Mouse (Mus musculus): ENCODE results near the gene Fnbp1. TPM values are rescaled to one million over a fixed set of nuclear protein-coding genes. Genes with fewer than 3 reads are reported as not detected.

Gene Fnbp1
- polyA plus RNA-seq, 1 experiment from 2014 or later, result 34.1 TPM

GRCm38 (mm10) chr2:31133981-31134380 is 7.8 kb downstream of the Fnbp1 start:
- ATAC-seq (ENCODE audit: low FRiP score), result no peak
- 77% methylated on average over 4 of the region's 4 CpGs for whole genome bisulfite sequencing

GRCm38 (mm10) chr2:31132682-31133081 is 9.1 kb downstream of the Fnbp1 start:
- Histone ChIP-seq H3K4me2 (no peak overlapping the region), H3K27ac (replicated peaks) (no peak overlapping the region), H3K4me1 (peaks cover 26% of the 10 kb centered on the region; the same call in 1 of the 2 replicates), H3K9me3 (replicated peaks) (no peaks in the 10 kb centered on the region), H3K9ac (replicated peaks) (no peak overlapping the region), H3K27me3 (replicated peaks) (no peaks in the 10 kb centered on the region), H3K36me3 (no peaks in the 10 kb centered on the region), H3K4me3 (replicated peaks) (no peak overlapping the region)
- 60% methylated on average over 8 of the region's 8 CpGs for WGBS
- ATAC-seq (ENCODE audit: low FRiP score), result no peak

More at GRCm38 (mm10) chr2:31133981-31134380, 7.8 kb downstream of the Fnbp1 start:
- H3K27ac ChIP-seq (replicated peaks), result no peak overlapping the region
- no peak overlapping the region for H3K9ac ChIP-seq (replicated peaks)
- no peaks in the 10 kb centered on the region for H3K27me3 ChIP-seq (replicated peaks)
- no peaks in the 10 kb centered on the region for H3K9me3 ChIP-seq (replicated peaks)
- no peak overlapping the region for H3K4me3 ChIP-seq (replicated peaks)
- no peak overlapping the region for H3K4me2 ChIP-seq
- no peaks in the 10 kb centered on the region for H3K36me3 ChIP-seq
- peaks cover 26% of the 10 kb centered on the region; the same call in 1 of the 2 replicates for H3K4me1 ChIP-seq

DNA sequence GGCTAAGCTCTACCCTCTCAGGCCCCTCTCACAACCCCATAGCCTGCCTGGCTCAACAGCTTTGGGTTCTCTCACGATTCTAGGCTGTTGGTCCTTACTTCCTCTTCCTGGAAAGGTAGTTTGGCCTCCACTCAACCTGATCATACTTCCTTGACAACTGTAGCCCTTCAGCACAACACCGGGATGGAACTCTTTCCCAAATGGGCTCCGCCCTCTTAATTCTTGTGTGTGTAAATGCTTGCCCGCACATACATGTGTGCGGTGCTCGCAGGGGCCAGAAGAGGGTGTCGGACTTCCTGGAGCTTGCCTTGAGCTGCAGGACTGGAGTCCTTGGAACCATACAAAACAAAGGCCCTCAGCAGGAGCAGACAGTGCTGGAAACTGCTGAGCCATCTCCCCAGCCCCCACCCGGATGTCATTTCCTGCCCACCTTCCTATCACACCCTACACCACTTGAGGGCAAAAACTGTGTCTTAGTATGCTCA is 11.0 kb downstream of the Fnbp1 start:
- ATAC-seq (ENCODE audit: low FRiP score), result no peak

GRCm38 (mm10) chr2:31129742-31130518 is 11.9 kb downstream of the Fnbp1 start:
- 87% methylated on average over 14 of the region's 14 CpGs for WGBS
- no peak overlapping the region for H3K27ac ChIP-seq (replicated peaks)
- no peaks in the 10 kb centered on the region for H3K9me3 ChIP-seq (replicated peaks)
- no peak overlapping the region for H3K4me2 ChIP-seq
- H3K36me3 ChIP-seq, result no peaks in the 10 kb centered on the region
- H3K9ac ChIP-seq (replicated peaks), result no peak overlapping the region
- no peak for ATAC-seq (ENCODE audit: low FRiP score)
- H3K4me3 ChIP-seq (replicated peaks), result no peak overlapping the region
- peaks cover 25% of the 10 kb centered on the region for H3K4me1 ChIP-seq
- no peaks in the 10 kb centered on the region for H3K27me3 ChIP-seq (replicated peaks)

More for the DNA sequence above, 11.0 kb downstream of the Fnbp1 start:
- no peak overlapping the region for H3K9ac ChIP-seq (replicated peaks)
- H3K4me2 ChIP-seq, result no peak overlapping the region
- H3K4me3 ChIP-seq (replicated peaks), result no peak overlapping the region
- peaks cover 29% of the 10 kb centered on the region for H3K4me1 ChIP-seq
- 78% methylated on average over 8 of the region's 8 CpGs for WGBS
- no peaks in the 10 kb centered on the region for H3K27me3 ChIP-seq (replicated peaks)
- no peaks in the 10 kb centered on the region for H3K36me3 ChIP-seq
- H3K9me3 ChIP-seq (replicated peaks), result no peaks in the 10 kb centered on the region
- no peak overlapping the region for H3K27ac ChIP-seq (replicated peaks)

- 72% methylated on average over 4 of the region's 4 CpGs for WGBS
- no peak overlapping the region for H3K27ac ChIP-seq (replicated peaks)
- no peaks in the 10 kb centered on the region for H3K9me3 ChIP-seq (replicated peaks)
- no peak overlapping the region for H3K9ac ChIP-seq (replicated peaks)
- no peaks in the 10 kb centered on the region for H3K36me3 ChIP-seq
- no peak overlapping the region for H3K4me2 ChIP-seq
- no peak for ATAC-seq (ENCODE audit: low FRiP score)
- H3K4me1 ChIP-seq, result peaks cover 25% of the 10 kb centered on the region
- H3K4me3 ChIP-seq (replicated peaks), result no peak overlapping the region
- no peaks in the 10 kb centered on the region for H3K27me3 ChIP-seq (replicated peaks)
These were observed 13.9 kb downstream of the Fnbp1 start for GRCm38 (mm10) chr2:31127899-31128298.

- H3K4me2 ChIP-seq, result no peak overlapping the region
- WGBS, result 59% methylated on average over 7 of the region's 7 CpGs
- 0 out of 2 replicates have a peak, but pooled peaks have one; percentile 28 for ATAC-seq (ENCODE audit: low FRiP score)
- no peaks in the 10 kb centered on the region for H3K27me3 ChIP-seq (replicated peaks)
- no peak overlapping the region for H3K9ac ChIP-seq (replicated peaks)
- no peak overlapping the region for H3K4me3 ChIP-seq (replicated peaks)
- H3K9me3 ChIP-seq (replicated peaks), result no peaks in the 10 kb centered on the region
- no peaks in the 10 kb centered on the region for H3K36me3 ChIP-seq
- 0 out of 2 replicates have a peak overlapping the region, but pooled peaks have one; percentile 15 for H3K27ac ChIP-seq (replicated peaks)
- H3K4me1 ChIP-seq, result peaks cover 18% of the 10 kb centered on the region
These were observed 14.6 kb downstream of the Fnbp1 start for GRCm38 (mm10) chr2:31127219-31127618.

- Histone ChIP-seq H3K4me1 (peaks cover 14% of the 10 kb centered on the region), H3K4me3 (replicated peaks) (no peak overlapping the region), H3K9me3 (replicated peaks) (no peaks in the 10 kb centered on the region), H3K9ac (replicated peaks) (no peak overlapping the region), H3K4me2 (no peak overlapping the region), H3K36me3 (no peaks in the 10 kb centered on the region), H3K27ac (replicated peaks) (no peak overlapping the region), H3K27me3 (replicated peaks) (no peaks in the 10 kb centered on the region)
- ATAC-seq (ENCODE audit: low FRiP score), result no peak
- 77% methylated on average over 9 of the region's 9 CpGs for WGBS
These were observed 15.8 kb downstream of the Fnbp1 start for GRCm38 (mm10) chr2:31126048-31126447.

- WGBS, result 87% methylated on average over 7 of the region's 7 CpGs
- Histone ChIP-seq H3K27ac (replicated peaks) (no peak overlapping the region), H3K4me3 (replicated peaks) (no peak overlapping the region), H3K4me2 (no peak overlapping the region), H3K4me1 (peaks cover 13% of the 10 kb centered on the region), H3K9ac (replicated peaks) (no peak overlapping the region), H3K9me3 (replicated peaks) (no peaks in the 10 kb centered on the region), H3K27me3 (replicated peaks) (no peaks in the 10 kb centered on the region), H3K36me3 (no peaks in the 10 kb centered on the region)
- ATAC-seq (ENCODE audit: low FRiP score), result no peak
These were observed 16.7 kb downstream of the Fnbp1 start for GRCm38 (mm10) chr2:31125156-31125555.

GRCm38 (mm10) chr2:31124694-31125093 is 17.1 kb downstream of the Fnbp1 start:
- Histone ChIP-seq H3K36me3 (no peaks in the 10 kb centered on the region), H3K9me3 (replicated peaks) (no peaks in the 10 kb centered on the region), H3K27ac (replicated peaks) (no peak overlapping the region), H3K27me3 (replicated peaks) (no peaks in the 10 kb centered on the region), H3K9ac (replicated peaks) (no peak overlapping the region), H3K4me2 (no peak overlapping the region), H3K4me3 (replicated peaks) (no peak overlapping the region), H3K4me1 (peaks cover 16% of the 10 kb centered on the region)
- 55% methylated on average over 2 of the region's 2 CpGs for WGBS
- no peak for ATAC-seq (ENCODE audit: low FRiP score)

GRCm38 (mm10) chr2:31123493-31123892 is 18.3 kb downstream of the Fnbp1 start:
- H3K4me1 ChIP-seq, result peaks cover 21% of the 10 kb centered on the region
- WGBS, result 91% methylated on average over 5 of the region's 5 CpGs
- ATAC-seq (ENCODE audit: low FRiP score), result no peak
- 0 out of 2 replicates have a peak overlapping the region, but pooled peaks have one; percentile 13 for H3K27ac ChIP-seq (replicated peaks)
- no peaks in the 10 kb centered on the region for H3K36me3 ChIP-seq
- H3K4me2 ChIP-seq, result no peak overlapping the region
- H3K4me3 ChIP-seq (replicated peaks), result no peak overlapping the region
- H3K27me3 ChIP-seq (replicated peaks), result no peaks in the 10 kb centered on the region
- no peak overlapping the region for H3K9ac ChIP-seq (replicated peaks)
- H3K9me3 ChIP-seq (replicated peaks), result no peaks in the 10 kb centered on the region

GRCm38 (mm10) chr2:31122806-31123205 is 19.0 kb downstream of the Fnbp1 start:
- H3K36me3 ChIP-seq, result no peaks in the 10 kb centered on the region
- H3K27ac ChIP-seq (replicated peaks), result no peak overlapping the region
- no peaks in the 10 kb centered on the region for H3K9me3 ChIP-seq (replicated peaks)
- H3K4me1 ChIP-seq, result peaks cover 21% of the 10 kb centered on the region
- no peak for ATAC-seq (ENCODE audit: low FRiP score)
- no peak overlapping the region for H3K4me2 ChIP-seq
- no peak overlapping the region for H3K9ac ChIP-seq (replicated peaks)
- no peak overlapping the region for H3K4me3 ChIP-seq (replicated peaks)
- no peaks in the 10 kb centered on the region for H3K27me3 ChIP-seq (replicated peaks)
- 82% methylated on average over 5 of the region's 5 CpGs for WGBS

GRCm38 (mm10) chr2:31121131-31121693 is 20.6 kb downstream of the Fnbp1 start:
- H3K27me3 ChIP-seq (replicated peaks), result no peaks in the 10 kb centered on the region
- H3K4me1 ChIP-seq, result peaks cover 16% of the 10 kb centered on the region
- no peak overlapping the region for H3K9ac ChIP-seq (replicated peaks)
- no peak overlapping the region for H3K4me3 ChIP-seq (replicated peaks)
- no peak overlapping the region for H3K4me2 ChIP-seq
- ATAC-seq (ENCODE audit: low FRiP score), result no peak
- 75% methylated on average over 7 of the region's 7 CpGs for WGBS
- no peak overlapping the region for H3K27ac ChIP-seq (replicated peaks)
- H3K9me3 ChIP-seq (replicated peaks), result no peaks in the 10 kb centered on the region
- no peaks in the 10 kb centered on the region for H3K36me3 ChIP-seq

Measured in neural tube, embryonic 15.5 days (tissue).